Mouse (Mus musculus) hematopoietic stem cell, adult 5-6 weeks (primary cell): Measurements from ENCODE around the gene Rfng. TPM values are rescaled to one million over a fixed set of nuclear protein-coding genes. Genes with fewer than 3 reads are reported as not detected.

Experiments used
- ATAC-seq, 2 experiments: fragments of 125-278 bp in 1 of 2; replicated peaks in 1 of 2; 2 replicates each; pipeline ENCODE4 v1.8.0; 2016 to 2017; ENCODE audit warnings: inconsistent platforms in 2 of 2, mild to moderate bottlenecking in 2 of 2, moderate number of reproducible peaks in 2 of 2, low read depth in 1 of 2, moderate TSS enrichment in 1 of 2; ENCODE audit not compliant: low FRiP score in 2 of 2, poor library complexity in 2 of 2, severe bottlenecking in 2 of 2, insufficient read depth in 1 of 2, low TSS enrichment in 1 of 2
- total RNA-seq: library from RNA; stranded (forward); fragments of 172-1452, 232-1000 nt; gene quantifications from 2 replicates; pipeline ENCODE4 v1.2.3, GENCODE M21; 2017

Gene Rfng
- total RNA-seq, 1 experiment from 2014 or later: 4.0 TPM

DNA sequence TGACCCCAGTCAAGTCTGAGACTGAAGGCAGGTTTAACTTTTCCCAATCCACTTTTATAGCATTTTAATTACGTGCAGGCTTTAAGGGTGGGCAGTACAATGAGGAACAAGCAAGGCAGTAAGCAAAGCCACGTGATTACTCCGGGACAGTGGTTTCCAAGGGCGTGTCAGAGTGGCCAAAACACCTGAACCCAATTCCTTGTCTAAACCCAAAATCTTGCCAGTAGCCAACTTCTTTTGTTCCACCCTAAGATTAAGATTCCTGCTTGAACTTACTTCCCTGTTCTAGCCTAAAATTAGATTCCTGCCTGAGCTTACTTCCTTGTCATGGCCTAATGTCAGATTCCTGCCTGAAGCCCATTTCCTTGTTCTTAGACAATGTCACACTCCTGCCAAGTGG lies 36.0 kb downstream of the Rfng start:
- ATAC-seq: no peak

- no peak for ATAC-seq
Observed at GRCm38 (mm10) chr11:120744121-120744701, 39.8 kb downstream of the Rfng start.

DNA sequence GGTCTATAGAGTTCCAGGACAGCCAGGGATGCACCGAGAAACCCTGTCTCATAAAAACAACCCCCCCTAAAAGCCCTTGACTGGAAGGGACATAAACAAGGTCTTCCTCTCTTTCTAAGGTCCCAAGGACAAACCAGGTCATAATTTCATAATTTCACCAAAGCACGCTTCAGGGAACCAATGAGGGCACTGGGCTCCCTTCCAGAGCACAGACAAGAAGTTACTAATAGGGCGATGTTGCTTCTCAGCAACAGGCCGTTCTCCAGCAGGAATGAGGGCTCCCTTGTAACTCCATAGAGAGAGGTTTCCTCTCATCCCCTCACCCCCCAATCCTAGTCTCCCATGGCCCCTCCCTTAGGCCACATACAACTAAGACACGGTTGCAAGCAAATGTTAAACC lies 43.0 kb downstream of the Rfng start:
- no peak for ATAC-seq

GRCm38 (mm10) chr11:120736424-120736823 lies 47.6 kb downstream of the Rfng start:
- no peak for ATAC-seq

DNA sequence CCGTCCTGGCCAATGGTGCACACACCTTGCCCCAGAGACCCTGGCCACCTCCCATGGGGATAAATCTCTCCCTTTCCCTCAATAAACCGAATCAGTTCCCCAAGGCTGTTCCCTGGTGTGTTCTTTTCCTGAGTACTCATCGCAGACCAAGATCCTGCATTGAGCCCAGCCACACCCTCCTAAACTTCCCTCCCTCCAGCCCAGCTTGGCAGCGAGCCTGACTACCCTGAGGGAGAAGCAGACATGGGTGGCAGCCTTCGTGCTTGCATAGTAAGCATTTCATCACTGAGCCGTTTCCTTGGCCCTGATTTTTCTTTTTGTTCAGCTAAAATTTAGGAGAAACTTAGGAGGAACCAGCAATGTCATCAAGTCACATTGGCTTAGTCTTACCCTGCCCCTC lies 50.5 kb downstream of the Rfng start:
- no peak for ATAC-seq

DNA sequence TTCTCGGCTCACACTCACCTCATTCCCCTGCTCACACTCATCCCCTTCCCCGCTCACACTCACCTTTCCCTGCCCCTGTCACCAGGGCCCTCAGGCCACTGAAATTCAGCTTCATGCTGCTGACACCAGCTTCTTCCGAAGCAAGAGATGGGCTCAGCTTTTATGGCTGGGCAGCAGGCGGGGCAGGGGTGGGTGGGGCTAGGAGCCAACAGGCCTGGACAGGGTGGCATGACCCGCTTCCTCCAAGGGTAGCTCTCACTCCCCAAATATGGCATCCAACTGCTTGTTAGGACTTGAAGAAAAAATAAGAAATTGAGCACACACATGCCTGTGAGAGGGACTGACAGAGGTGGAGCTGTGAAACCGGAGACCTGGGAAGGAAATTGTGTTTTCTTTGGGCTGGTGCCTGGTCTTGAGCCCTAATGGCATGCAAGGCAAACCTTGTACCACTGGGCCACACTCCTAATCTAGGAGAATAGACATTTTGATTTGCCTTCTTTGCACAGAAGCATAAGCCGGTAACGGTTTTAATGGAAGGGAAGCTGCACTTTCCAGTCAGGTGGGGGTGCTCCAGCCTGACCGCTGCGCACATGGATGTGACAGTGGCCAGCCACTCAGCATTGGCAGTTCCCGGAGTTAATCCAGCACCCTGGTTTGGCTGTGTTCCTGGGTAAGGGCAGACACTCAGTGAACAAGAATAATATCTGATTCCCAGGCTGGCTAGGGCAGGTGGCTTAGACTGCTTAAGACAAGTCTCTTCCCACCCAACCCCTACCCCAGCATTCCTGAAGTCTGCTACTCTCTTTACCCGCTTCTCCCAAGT lies 51.9 kb downstream of the Rfng start, which contains the start of gene Cbr2:
Cbr2 (minus strand) TSS at position 257 of the 823 bp plus-strand sequence.
- ATAC-seq: no peak

DNA sequence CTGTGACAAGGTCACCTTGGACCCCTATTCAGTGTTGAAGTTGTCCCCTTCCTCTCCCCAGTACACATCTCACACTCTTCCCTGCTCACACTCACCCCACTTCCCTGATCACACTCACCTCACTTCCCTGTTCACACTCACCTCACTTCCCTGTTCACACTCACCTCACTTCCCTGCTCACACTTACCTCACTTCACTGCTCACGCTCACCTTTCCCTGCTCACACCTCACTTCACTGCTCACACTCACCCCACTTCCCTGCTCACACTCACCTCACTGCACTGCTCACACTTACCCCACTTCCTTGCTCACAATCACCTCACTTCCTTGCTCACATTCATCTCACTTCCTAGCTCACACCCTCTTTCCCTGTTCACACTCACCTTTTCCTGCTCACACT lies 52.6 kb downstream of the Rfng start:
- no peak for ATAC-seq

Other genes with a start within 250 kb of the Rfng start
- gene Mcrip1, start 234.5 kb downstream of the Rfng start, total RNA-seq: 11.6 and 21.4 TPM in 2 replicates
- gene Ppp1r27, start 233.1 kb downstream of the Rfng start, total RNA-seq: not detected in 2 replicates
- 384 and 534 TPM in 2 replicates for gene P4hb, start 211.0 kb downstream of the Rfng start, total RNA-seq
- 110 and 120 TPM in 2 replicates for gene Arhgdia, start 202.6 kb downstream of the Rfng start, total RNA-seq
- 110 and 227 TPM in 2 replicates for gene Alyref, start 185.8 kb downstream of the Rfng start, total RNA-seq
- gene Anapc11, start 185.8 kb downstream of the Rfng start, total RNA-seq: 18.1 and 32.6 TPM in 2 replicates
- not detected in 2 replicates for gene Npb, start 175.7 kb downstream of the Rfng start, total RNA-seq
- gene Pcyt2, start 166.3 kb downstream of the Rfng start, total RNA-seq: 38.6 and 41.7 TPM in 2 replicates
- 52.4 and 56.7 TPM in 2 replicates for gene Sirt7, start 159.0 kb downstream of the Rfng start, total RNA-seq
- 18.1 and 33.2 TPM in 2 replicates for gene Mafg, start 150.6 kb downstream of the Rfng start, total RNA-seq
- 0.88 and 2.1 TPM in 2 replicates for gene Pycr1, start 140.4 kb downstream of the Rfng start, total RNA-seq
- gene Myadml2, start 136.0 kb downstream of the Rfng start, total RNA-seq: 0.94 TPM in 1 of 2 replicates, not detected in the other
- gene Notum, start 123.0 kb downstream of the Rfng start, total RNA-seq: not detected in 2 replicates
- 37.1 and 48.8 TPM in 2 replicates for gene Aspscr1, start 111.2 kb downstream of the Rfng start, total RNA-seq
- 58.2 and 91.7 TPM in 2 replicates for gene Cenpx, start 70.5 kb downstream of the Rfng start, total RNA-seq
- 34.2 and 34.5 TPM in 2 replicates for gene Lrrc45, start 70.3 kb downstream of the Rfng start, total RNA-seq
- not detected in 2 replicates for gene Rac3, start 62.7 kb downstream of the Rfng start, total RNA-seq
- gene Dcxr, start 56.9 kb downstream of the Rfng start, total RNA-seq: 12.5 and 21.0 TPM in 2 replicates
- gene Cbr2, start 52.1 kb downstream of the Rfng start, total RNA-seq: not detected in 2 replicates
- gene Hmga1b, start 21.4 kb downstream of the Rfng start, total RNA-seq: 10.3 and 10.5 TPM in 2 replicates
- gene Gps1, start 65 bp upstream of the Rfng start, total RNA-seq: 58.1 and 67.2 TPM in 2 replicates
- 28.9 and 38.7 TPM in 2 replicates for gene Dus1l, start 12.2 kb upstream of the Rfng start, total RNA-seq
- gene Fasn, start 40.3 kb upstream of the Rfng start, total RNA-seq: 26.1 and 46.4 TPM in 2 replicates
- gene Ccdc57, start 148.7 kb upstream of the Rfng start, total RNA-seq: 9.2 and 10.0 TPM in 2 replicates
- gene Slc16a3, start 164.3 kb upstream of the Rfng start, total RNA-seq: 2.0 and 8.8 TPM in 2 replicates
- gene Csnk1d, start 207.1 kb upstream of the Rfng start, total RNA-seq: 97.6 and 158 TPM in 2 replicates